Mouse (Mus musculus): ENCODE results near the gene Adgrb3. TPM values are rescaled to one million over a fixed set of nuclear protein-coding genes. Genes with fewer than 3 reads are reported as not detected.
A peak's percentile ranks its signal among the peaks of the same experiment; 100 is the strongest.

Adgrb3 gene
- total RNA-seq, 2 experiments from 2014 or later = 2.1 to 2.3 TPM

DNA sequence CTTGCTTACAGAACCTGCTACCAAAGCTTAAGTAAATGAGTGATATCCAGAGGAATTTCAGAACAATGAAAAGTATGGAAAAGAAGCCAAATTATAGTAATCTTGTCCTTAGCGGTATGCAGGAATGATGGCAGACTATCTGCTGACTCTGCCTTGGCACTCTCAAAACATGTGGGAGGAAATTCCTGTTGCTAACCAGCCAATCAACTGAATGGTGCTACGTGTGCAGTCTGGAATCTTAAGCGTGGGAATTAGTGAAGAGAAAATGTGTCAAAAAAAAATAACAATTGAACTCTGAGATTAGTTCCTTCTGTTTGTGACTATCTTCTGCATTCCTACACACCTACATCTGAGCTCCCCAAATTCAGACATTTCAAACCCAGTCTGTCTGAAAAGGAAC, 683.3 kb downstream of the Adgrb3 start:
- DNase-seq (ENCODE audit: low spot score in 2 of 2) = no peak

DNA sequence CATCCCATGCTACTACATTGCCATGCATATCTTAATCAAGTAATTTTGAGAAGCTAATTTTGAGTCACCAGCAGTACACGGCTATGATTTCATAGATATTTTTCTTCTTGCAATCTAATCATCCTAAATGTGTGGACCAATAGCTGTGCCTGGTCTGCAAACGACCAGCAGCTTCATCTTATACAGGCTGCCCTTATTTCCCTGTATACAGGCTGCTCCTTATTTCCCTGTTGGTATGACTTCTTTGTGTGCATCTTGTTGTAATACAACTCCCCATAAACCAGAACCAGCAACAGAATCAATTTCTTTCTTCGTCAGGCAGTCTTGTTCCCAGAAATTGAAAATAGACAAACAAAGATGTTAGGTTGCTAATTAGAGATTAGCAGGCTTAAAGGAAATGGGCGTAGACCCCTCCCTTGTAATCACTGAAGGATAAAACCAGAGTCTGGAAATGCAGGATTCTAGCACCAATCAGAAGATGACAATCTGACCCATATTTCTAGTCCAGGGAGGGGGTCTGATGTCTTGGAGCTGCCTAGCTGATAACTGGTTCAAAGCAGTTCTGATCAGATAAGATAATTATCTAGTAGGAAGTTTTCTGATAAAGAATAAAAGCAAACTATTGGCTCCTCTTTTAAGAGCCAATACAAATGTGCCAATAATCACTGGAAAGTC, 697.2 kb downstream of the Adgrb3 start:
- no peak for DNase-seq (ENCODE audit: low spot score in 2 of 2)

DNA sequence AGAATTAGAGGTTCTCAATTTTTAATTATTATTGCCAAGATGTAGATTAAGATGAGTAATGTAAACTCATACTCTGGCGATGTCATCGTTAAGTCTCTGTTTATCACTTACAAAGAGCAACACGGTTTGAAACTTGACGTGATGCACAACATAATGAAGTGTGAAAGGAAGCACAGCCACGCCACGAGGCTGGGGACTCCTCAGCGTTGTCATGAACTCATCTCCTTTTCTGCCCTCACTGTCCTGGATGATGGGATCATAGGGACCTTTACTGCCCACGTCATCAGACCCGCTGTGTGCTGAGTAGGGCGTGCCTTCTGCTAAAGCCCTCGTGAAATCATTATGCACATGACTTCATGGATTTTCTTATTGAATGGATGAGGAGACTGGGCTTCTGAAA, 714.0 kb downstream of the Adgrb3 start:
- no peak for DNase-seq (ENCODE audit: low spot score in 2 of 2)

DNA sequence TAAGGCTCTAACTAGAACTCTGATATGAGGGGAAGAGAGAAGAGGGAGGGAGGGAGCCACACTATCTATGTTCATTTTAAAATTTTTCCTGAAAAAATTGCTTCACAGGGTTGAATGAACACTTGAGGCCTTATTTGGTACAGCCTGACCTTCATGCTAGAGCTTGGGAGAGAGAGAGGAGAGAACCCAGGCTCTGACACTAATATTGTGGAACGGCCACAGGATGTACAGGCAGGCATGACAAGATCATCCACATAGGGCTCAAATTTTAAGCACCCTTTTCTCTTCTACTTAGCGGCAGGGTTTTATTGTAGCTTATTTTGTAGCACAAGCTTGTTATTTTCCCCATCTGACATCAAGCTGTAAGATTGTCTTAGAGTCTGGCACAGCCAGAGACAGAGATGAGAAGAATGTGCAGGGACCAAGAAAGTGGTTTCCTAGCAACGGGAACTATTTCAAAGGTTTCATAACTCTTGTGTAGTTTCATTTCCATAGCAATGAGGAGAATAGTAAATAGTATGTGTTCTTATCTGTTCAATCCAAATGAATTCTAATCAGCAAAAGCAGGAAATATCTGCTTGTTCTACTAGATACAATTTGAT, 721.9 kb downstream of the Adgrb3 start:
- DNase-seq (ENCODE audit: low spot score in 2 of 2) = no peak

DNA sequence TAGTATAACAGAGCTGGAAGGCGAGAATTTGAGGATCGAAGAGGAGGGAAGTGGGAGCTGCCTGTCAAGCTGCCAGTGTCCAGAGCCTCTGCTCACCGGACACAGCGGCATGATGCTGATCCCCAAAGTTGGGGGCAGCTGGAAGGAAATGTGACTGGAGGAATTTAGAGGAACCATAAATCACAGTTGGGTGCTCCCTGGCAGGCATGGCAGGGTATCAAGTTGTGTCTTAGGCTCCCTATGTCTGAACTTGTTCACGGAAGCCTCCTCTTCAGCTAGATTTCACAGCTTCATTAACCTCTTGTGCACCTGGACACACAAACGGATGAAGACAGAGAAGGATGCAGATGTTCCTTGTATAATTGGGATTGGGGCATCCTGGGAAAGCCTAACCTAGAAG, 722.8 kb downstream of the Adgrb3 start:
- no peak for DNase-seq (ENCODE audit: low spot score in 2 of 2)

DNA sequence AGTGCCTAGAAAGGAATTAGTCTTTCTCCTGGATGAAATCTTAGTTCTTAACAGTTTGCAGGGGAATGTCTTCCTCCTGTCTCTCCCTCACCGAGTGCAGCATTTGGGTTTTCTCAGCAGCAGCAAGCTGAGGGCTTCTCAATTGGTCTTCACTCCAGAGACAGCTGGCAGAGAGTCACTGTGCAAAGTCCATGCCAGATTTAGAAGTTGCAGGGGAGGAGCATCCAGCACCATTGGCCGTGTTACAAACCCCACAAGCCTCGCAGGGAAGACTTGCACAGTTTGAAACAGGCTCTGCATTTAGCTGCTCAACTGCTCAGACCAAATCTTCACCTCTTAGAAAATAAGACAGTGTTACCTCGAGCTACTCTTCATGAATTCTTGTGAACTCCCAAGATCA, 724.1 kb downstream of the Adgrb3 start:
- peak; percentile 19 to 49 for DNase-seq (ENCODE audit: low spot score in 2 of 2)

DNA sequence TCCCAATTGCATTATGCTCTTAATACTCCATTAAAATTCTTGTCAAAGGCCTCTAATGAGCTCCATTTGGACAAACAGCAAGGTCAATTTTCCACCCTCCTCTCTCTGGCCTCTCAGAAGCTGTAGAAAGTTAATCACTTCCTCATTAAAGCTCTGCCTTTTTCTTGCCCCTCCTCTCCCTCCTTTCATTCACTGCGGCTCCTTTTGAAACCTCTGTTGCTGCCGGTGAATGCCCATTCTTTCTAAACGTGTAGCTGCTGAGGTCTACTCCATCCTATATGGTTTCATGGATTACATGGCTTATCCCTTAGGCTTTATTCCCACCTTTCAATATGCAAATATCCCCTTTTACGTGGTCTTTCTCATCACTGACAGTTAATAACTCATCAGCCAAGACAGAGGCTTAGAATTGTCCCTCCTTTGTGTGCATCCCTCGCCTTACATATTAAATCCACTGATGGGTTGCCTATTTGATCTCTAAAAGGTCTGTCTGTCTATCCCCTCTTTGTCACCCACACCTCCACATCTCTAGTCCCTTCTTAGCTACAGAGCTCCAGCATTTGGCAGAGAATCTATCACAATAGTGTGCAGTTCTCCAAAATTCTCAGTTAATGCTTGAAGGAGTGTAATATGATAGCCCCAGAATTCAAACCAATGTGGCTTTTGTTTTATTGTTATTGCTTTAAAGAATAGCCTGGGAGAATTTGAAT, 741.3 kb downstream of the Adgrb3 start:
- DNase-seq (ENCODE audit: low spot score in 2 of 2) = no peak

DNA sequence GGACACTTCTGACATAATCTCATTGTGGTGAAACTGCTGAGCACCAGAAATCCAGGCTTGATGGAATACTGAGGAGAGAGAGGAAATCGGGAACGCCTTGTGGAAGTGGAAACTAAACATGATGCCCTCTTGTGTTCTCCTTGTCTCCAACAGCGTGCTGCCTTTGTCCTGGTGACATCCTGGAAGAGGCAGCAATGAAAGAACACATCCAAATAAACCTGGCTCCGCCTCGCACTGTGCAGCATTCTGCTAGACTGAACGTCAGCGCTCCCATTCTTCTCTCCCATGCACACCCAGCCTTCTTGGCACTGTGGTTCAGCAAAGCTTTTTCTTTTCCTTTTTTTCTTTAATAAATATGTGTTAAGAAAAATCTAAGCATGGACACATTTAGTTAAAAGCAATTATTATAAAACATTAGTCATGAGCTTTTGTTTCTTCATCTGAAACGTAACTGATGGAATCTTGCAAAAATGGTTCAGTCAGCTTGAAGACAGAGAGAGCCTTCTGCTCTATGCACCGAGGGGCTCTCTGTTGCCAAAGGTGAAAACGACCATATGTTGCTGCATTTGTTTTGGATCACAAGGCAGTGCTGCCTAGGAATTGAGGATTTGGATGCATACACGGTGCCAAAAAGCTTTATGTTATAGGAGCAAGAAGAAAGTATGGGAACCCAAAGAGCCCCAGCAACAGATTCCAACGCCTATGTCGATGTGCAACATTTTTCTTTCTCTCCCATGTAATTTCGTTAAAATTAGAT, 743.7 kb downstream of the Adgrb3 start:
- DNase-seq (ENCODE audit: low spot score in 2 of 2) = no peak

DNA sequence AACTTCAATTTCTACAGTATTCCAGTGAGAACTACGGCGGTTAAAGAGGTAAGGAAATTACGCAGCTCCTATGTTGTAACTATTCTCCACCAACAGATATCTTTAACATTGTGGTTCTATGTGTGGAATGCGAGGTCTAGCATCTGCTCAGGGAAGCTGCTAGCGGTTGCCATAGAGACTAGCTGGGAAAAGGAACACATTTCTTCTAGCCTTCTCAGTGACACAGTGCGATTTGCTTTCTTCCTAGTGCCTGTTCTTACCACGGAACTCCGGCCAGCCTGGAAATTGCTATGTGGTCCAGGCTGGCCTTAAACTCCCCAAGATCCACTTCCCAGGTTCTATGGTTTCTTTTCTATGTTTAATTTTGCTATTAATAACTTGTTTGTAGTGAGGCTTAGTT, 747.1 kb downstream of the Adgrb3 start:
- DNase-seq (ENCODE audit: low spot score in 2 of 2) = no peak

DNA sequence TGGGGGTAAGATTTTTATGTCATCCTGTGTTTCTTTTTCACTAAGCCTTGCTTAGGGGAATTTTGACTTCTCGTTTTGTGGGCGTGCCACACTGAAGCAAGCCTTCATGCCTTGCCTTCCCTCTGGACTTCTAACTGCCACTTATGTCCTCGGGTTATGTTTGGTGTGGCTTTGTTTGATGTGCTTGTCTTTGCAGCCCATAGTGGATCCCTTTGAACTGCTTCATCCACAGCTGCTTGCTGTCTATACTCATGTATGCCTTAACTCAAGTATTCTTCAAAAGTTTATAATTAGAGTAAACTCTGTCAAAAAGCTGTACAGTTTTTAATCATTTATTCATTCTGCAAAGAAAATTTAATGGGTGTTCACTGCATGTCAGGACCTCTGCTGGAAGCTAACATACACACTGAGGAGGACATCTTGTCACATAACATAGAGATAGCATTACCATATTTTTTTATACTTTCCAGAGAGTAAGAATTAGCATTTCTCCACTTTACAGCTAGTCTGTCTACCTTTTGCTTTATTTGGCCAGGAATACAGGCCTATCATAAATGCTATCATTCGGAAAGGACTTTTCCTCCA, 748.1 kb downstream of the Adgrb3 start:
- DNase-seq (ENCODE audit: low spot score in 2 of 2) = no peak

DNA sequence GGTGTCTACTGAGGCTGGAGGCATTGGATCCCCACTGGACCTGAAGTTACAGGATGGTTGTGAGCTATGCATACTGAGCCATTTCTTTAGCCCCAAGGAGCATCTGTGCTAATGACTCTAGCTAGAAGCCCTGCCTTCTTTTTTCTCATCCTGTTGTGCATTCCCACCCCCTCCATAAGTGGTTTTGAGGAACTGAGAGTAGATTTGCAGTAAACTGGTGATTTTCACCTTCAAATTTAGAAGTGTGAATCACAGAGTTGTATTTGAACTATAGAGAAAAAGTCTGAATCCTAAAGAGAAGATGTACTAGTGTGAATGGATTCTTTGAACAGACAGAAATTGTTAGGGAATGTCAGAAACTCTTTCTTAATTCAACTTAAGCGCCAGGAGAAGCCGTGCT, 750.1 kb downstream of the Adgrb3 start:
- no peak for DNase-seq (ENCODE audit: low spot score in 2 of 2)

DNA sequence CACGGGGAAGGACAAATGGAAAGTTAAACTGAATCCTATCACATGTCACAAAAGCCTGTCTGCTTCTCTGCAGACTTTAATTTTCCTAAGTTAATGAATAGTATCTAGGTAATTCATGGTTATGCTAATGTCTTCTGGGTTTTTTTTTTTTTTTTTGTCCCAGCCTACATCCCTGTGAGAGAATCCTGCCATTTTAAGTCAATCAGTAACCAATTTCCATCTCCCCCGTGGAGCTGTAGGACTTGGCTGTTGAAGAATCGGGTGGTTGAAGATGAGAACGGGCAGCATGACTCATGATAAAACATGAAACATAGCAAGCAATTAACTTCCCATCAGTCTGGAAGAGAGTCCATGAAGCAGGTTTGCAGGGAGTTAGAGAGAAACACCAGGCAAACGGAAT, 753.6 kb downstream of the Adgrb3 start:
- no peak for DNase-seq (ENCODE audit: low spot score in 2 of 2)

DNA sequence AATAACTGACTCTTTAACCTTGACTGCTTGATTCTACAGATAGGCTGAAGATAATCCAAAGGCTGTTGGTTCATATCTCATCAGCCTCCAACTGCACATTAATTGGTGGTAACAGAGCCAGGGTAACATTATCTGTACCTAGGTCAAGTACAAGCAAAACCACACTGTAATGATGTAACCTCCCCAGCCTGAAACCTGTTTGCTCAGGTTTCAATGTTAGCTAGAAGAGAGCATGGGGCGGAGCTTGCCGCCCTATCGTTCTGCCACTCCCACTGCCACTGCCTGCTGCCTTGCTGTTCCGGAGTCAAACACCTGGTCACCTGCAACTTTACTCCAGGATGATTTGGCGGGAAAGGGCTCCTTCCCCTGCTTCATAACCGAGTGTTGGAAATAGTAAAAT, 765.5 kb downstream of the Adgrb3 start:
- DNase-seq (ENCODE audit: low spot score in 2 of 2) = no peak

DNA sequence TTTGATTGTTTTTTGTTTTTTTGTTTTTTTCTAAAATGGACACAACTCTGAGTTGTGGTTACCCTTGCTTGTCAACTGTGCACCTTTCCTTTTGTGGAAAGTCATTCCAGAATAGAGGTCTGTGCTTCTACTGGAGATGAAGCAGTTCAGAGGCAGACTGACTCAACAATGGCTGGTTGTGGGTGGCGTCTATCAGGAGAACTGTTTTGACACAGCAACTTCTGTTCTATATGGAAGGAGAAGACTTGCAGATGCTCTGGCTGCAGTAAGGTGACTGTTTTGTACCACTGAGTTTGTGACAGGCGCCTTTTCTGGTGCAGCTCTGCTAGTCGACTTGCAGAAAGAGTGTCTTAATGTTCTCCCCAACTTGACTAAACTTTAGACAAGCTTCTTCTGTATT, 768.6 kb downstream of the Adgrb3 start:
- no peak for DNase-seq (ENCODE audit: low spot score in 2 of 2)

DNA sequence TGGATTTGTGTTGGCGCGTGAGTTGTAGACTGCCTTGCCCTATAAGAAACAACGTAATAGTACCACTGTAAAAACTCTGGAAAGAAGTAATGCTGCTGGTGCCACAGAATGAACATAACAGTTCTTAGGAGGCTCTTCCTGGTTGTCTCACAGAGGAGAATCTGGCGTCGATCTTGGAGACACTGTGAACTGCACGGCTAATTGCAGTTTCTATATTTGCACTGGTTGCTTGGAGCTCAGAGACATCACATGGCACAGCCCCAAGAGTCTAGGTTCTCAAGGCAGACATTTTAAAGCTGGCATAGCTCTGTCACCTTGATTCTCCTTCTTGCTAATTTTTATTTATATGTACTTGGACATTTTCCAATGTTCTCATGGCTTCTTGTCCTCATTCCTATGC, 769.3 kb downstream of the Adgrb3 start:
- DNase-seq (ENCODE audit: low spot score in 2 of 2) = no peak

DNA sequence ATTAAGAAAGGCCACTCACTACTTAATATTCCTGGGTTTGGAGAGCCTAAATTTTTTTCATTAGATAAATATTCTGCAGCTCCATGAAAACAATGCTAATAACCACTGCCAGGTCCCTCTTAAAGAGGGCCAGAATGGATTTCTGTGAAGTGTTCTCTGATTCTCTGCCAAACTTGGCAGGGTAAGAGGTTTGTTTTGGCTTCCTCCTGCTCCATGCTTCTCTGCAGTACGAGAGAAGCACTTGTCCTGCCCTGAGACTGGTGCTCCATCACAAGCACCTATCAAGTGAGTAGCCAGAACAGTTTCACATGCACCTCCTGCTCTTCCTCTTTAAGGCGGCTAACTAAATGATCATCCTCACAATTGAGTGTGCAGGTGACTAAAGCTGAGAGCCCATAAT, 771.9 kb downstream of the Adgrb3 start:
- no peak for DNase-seq (ENCODE audit: low spot score in 2 of 2)

DNA sequence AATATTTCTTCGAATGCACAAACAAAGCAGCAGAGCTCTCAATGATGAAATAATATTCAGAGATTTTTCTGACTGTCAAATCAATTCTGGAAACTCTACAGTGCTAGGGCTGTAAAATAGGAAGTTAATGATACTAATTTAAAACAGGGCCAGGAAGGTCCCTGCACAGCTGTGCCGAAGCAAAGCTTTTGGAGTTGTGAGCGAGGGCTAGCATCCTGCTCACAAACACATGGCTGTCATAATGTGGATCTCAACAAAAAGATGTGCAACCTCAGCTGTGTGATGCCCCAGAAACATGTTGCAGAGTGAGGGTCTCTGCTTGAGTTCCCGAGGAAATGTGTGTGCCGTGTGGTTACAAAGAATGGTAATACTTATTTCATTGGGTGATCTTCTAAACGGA, 772.3 kb downstream of the Adgrb3 start:
- no peak for DNase-seq (ENCODE audit: low spot score in 2 of 2)

DNA sequence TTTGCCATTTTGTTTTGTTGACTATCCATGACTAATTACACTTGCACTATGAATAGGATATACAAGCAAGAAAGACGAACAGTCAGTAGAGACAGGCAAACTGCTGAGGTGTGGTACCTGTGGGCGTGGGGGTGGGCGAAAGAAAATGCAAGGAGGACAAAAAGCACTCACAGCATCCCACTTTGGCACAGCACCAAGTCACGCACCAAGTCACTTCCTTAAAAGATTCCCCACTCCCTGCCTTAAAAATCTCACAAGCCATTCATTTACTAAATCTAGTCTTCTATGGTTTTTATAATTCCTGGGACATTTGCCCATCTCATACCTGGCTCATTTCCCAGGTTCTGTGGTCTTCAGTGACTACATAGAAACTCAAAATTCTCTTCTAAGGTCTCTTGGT, 787.4 kb downstream of the Adgrb3 start:
- DNase-seq (ENCODE audit: low spot score in 2 of 2) = no peak

DNA sequence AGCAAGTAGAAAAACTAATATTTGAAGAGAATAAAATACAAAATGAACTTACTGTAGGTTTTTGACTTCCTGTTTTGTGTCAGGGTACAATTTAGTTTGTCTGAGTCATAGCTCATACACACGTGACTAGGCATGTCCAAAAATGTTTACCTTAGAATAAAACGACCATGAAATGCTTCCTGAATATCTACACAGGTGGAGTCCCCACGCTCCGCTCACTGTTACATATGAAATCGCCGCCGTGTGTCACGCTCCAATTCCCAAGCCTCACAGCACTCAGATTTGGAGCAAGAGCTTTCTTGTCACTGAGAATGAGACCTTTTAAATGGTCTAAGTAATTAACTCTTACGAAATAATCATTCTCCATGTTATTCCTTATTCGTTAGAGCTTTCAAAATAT, 795.3 kb downstream of the Adgrb3 start:
- no peak for DNase-seq (ENCODE audit: low spot score in 2 of 2)

DNA sequence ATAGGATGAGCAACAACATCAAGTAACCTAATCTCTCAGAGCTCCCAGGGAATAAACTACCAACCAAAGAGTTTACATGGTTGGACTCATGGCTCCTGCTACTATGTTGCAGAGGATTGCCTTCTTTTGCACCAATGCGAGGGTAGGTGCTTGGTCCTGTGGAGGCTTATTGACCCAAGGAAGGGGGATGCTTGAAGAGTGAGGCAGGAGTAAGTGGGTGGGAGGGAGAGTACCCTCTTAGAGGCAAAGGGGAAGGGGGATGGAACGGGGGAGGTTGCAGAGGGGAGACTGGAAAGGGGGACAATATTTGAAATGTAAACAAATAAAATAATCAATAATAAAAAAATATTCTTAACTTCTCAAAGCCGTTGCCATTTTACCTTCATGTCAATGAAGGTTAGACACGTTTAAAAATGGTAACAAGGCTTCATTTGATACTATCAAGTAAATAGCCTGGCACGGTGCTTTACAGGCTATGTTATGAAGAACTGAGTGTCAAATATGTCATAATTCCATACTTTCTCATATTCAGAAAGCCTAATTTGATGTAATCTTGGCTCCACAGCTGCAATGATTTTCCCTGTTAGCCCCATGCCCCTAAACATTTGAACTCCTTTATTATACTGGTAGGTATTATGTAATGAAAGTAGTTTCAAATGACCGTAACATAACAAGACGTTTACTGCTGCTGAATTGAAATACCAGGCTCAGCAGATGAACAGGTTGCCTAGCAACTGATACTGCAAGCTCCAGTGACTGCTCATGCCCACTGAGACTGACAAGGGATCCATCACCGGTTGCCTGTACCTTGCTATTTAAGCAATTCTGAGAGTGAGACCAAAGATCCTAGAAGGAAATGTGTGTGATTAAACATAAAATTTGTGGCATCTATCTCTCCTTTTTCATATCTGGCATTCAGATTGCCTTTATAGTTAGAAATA, 796.1 kb downstream of the Adgrb3 start:
- no peak for DNase-seq (ENCODE audit: low spot score in 2 of 2)

DNA sequence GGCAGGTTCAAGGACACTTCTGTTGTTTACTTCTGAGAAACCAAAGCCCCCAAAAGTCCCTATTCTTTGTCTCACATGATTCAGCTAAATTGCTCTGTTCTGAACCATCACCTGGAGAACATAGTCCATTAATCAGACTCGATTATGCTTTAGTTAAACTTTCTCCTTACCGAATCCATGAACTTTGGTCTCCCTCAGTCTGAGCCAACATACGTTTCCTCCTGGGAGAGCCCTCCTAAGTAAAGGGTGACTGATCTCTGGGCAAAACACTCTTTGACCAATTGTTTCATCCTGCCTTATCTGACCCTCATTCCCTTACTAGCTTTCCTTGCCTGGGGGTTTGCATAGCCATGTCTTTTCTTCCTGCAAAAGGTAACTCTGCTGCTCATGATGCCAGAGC, 806.4 kb downstream of the Adgrb3 start:
- no peak for DNase-seq (ENCODE audit: low spot score in 2 of 2)

All from gastrocnemius, postnatal 4 days (tissue).